Mouse (Mus musculus) common myeloid progenitor, adult 5-6 weeks (primary cell): Measurements from ENCODE around the gene Gba2. TPM values are rescaled to one million over a fixed set of nuclear protein-coding genes. Genes with fewer than 3 reads are reported as not detected.
"Not testable (repeated sequence)": the region's sequence is repeated elsewhere in the genome, so short reads cannot be mapped to it uniquely, and the experiment has no call there.

Experiments used
- ATAC-seq: replicated peaks from 2 replicates; pipeline ENCODE4 v1.8.0; 2016; ENCODE audit warnings: low read depth, mild to moderate bottlenecking, moderate TSS enrichment, inconsistent platforms; ENCODE audit not compliant: poor library complexity, severe bottlenecking
- total RNA-seq: library from RNA; stranded (forward); fragments of 200-1000, 187-1606 nt; gene quantifications from 2 replicates; pipeline ENCODE4 v1.2.3, GENCODE M21; 2017

The Gba2 gene
- 10.2 and 11.8 TPM in 2 replicates for total RNA-seq

DNA sequence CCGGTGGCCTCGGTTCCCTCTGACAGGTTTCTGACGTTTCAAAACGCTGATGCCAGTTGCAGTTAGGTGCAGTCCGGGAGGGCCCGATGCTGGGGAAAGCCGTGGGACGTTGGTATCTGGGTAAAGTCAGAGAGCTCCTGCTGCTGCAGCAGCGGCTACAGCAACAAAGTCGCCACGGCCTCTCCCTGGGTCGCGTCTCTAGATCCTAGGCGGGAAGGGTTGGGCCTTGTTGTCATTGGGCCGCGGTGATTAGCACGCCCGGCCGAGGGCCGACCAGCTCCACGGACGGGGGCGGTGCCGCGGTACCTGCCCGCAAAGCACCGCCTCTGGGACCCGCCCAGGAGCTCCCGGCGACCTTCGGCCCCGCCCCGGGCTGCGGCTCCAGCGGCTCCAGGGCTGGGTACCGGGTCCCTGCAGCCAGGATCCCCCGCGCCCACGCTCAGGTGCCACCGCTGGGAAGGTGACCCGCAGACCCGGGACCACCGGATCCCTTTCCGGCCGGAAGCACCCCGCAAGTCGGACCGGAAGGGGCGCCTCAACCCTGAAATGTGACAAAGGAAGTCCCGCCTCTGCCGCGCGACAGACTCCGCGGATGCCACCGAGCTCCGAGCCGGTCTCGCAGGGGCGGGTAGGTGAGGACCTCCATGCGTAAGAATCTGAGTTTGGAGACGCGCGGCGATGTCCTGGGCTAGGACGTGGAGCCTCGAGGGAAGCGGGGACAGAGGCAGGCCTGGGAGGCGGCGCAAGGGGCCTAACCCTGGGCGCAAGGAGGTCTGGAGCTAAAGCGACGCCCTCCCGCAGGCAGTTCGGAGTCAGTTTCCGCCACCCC lies at the start of gene Gba2, which contains the start of gene Rgp1:
TSS of gene Gba2 (minus strand) at position 498 of the 829 bp plus-strand sequence.
TSS of gene Rgp1 (plus strand) at position 340 of the 829 bp plus-strand sequence.
- peak; percentile 89 for ATAC-seq

DNA sequence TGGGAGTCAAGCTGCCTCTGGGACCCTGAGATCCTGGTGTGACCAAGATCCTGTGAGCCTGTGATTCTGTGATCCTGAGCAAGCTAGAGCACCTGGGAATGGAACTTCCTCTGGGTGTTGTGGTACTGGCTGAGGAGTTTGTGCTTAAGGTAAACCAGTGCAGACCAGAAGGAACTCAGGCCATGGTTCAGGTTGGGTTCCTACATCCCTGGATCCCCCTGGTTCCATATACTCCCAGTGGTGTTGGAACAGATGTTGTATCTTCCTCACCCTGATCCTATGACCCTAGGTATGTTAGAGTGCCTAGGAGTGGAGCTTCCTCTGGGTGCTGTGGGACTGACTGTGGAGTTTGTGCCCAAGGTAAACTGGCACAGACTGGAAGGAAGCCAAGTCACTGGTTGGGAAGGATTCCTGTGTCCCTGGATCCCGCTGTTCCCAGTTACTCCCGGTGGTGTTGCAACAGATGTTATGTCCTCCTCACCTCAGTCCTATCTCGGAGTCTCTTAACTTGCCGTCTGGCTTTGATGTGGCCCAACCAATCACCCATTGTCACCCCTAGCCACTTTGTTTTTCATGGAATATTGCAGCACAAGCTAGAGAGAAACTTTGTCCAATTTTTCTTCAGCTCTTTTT lies 41.6 kb upstream of the Gba2 start:
- no peak for ATAC-seq

GRCm38 (mm10) chr4:43613060-43613730 lies 34.5 kb upstream of the Gba2 start:
- ATAC-seq, result peak; percentile 92

GRCm38 (mm10) chr4:43612534-43612933 lies 33.9 kb upstream of the Gba2 start:
- peak; percentile 92 for ATAC-seq

GRCm38 (mm10) chr4:43604751-43605685 lies 26.3 kb upstream of the Gba2 start:
- ATAC-seq, result peak; percentile 92

- ATAC-seq, result no peak
Measured at GRCm38 (mm10) chr4:43604099-43604498, 25.4 kb upstream of the Gba2 start.

- ATAC-seq, result no peak
Measured at GRCm38 (mm10) chr4:43600195-43600934, 21.7 kb upstream of the Gba2 start.

GRCm38 (mm10) chr4:43598650-43599380 lies 20.1 kb upstream of the Gba2 start:
- ATAC-seq, result no peak

DNA sequence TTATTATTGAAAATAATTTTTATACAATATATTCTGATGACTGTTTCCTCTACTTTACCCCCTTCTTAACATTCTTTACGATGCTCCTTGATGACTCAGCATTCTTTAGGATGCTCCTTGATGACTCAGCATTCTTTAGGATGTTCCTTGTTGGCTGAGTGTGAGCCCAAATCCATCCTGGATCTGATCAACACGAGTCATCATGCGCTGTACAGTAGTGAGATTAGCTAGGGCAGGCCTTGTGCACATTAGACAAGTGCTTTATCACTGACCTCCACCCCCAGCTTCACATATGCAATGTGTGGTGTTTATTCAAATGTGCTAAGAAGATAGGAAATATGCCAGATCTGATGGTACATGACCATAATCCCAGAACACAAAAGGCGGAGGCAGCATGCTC lies 19.5 kb upstream of the Gba2 start:
- ATAC-seq, result peak; percentile 45; the same call in 1 of the 2 replicates

GRCm38 (mm10) chr4:43596597-43596996 lies 17.9 kb upstream of the Gba2 start:
- ATAC-seq, result not testable (repeated sequence)

DNA sequence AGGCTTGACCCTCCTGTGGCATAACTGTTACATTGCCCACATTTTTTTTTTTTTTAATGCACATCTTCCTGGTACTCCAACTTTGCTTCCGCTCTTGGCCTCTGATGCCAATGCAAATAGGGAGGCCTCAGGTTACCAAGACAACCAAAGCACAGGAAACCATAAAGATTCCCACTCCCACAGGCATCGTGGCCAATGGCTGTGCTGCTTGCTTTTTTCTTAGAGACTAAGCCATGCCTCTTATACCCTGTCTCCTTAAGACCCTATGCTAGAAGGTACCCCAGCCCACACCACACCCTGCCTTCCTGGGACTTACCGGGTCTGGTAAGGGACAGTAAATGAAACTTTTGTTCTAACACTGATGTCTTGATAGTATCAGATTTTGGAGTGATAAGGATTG lies 14.8 kb upstream of the Gba2 start:
- ATAC-seq, result peak; percentile 51

DNA sequence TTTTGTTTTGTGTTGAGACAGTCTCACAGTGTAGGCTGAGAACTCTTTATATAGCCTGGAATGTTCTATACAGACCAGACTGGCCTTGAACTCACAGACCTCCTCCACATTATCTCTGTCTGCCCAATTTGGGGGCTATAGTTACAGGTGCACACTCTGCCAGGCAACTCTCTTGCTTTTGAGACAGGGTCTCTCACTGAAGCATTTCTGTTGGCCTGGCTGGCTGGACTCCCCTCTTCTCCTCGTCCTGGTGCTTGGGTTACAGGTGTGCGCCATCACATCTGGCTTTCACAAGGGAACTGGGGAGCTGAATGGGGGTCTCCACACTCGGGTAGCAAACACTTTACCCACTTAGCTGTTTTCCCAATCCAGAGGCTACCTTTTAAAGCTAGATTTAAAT lies 13.3 kb upstream of the Gba2 start:
- no peak for ATAC-seq

DNA sequence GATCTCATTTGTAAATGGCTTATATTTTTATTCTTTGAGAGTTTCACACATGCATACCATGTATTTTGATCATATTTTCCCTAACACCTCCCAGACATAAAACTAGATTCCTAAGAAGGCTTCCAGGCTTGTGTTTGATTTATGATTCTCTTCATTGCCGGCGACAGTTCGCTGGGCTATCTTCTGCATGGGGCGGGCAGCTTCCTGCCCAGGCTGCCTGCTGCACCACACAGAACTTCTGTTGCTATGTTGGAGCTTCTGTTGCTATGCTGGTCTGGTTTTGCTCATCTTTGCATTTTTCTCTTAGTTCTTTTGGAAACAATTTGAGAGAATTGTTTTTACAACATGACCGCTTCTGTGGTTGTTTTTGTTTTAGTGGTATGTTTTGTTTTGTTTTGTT lies 12.9 kb upstream of the Gba2 start:
- peak; percentile 75 for ATAC-seq

DNA sequence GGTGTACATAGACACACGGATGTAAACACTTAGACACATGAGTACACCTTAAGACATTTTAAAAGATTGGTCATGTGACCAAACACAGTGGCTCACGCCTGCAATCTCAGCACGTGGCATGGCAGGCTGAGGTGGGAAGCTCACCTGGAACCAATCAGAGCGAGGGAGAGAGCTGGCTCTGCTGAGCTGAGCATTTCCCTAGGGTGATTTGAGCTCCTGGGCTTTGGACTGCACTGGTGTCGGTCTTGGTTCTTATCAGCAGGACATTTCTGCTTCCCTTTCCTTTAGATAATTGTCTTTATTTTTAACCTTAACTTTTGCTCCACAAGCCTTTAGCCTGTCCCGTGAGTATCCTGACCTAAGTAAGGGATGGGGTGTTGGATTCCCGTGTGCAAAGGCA lies 9.0 kb upstream of the Gba2 start:
- peak; percentile 44; the same call in 1 of the 2 replicates for ATAC-seq

DNA sequence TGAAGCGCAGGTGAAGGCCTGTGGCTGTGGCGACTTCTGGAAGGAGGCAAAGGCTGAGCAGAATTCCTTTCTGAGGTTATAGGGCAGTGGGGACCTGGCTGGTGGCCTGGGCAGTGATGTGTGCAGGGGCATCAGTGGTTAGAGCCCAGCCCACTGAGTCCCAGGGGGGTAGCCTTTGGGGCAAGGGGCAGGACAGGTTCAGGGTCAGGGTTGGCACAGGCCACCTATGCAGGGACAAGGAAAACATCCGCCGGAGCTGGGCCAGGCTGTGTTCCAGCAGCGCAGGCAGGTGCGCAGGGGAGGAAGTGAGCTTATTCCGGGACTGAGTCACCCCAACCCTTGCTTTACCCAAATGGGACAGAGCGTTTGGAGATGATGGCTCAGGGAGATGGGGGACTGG lies 7.7 kb upstream of the Gba2 start:
- 0 out of 2 replicates have a peak, but pooled peaks have one; percentile 16 for ATAC-seq

GRCm38 (mm10) chr4:43585682-43586081 lies 7.0 kb upstream of the Gba2 start:
- ATAC-seq, result no peak

GRCm38 (mm10) chr4:43584444-43585416 lies 6.1 kb upstream of the Gba2 start, which contains the start of gene Msmp:
Gene Msmp (minus strand): TSS chr4:43584494.
- ATAC-seq, result no peak
